Mouse (Mus musculus): ENCODE data around the gene Pck2.

DNA sequence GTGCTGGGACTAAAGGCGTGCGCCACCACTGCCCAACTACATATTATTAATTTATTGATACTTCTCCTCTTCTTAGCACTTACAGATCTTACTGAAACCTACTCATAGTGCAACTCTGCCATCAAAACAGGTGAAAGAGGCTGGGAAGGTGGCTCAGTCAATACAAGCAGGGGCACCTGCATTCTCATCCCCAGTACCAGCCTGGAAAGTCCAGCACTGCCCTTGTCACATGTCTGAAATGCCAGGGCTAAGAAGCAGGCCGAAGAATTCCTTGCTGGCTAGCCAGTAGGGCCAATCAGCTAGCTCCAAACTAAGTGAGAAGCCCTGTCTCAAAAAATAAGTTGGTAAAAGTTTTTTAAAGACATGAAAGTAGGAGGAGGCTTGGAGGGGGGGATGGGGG lies 17.5 kb downstream of the Pck2 start:
- TF ChIP-seq POLR2A (IDR thresholded peaks at IDR 0.05; ENCODE audit: low read depth, low read length) (no peak), CTCF (IDR thresholded peaks at IDR 0.05; ENCODE audit: extremely low read depth, insufficient read length, insufficient replicate concordance, low read depth, low read length) (no peak)
